Mouse (Mus musculus): ENCODE data around the gene Myh7b. TPM values are rescaled to one million over a fixed set of nuclear protein-coding genes. Genes with fewer than 3 reads are reported as not detected.

Gene Myh7b
- polyA plus RNA-seq, 1 experiment from 2014 or later: 0.58 TPM

- no peak overlapping the region for H3K9ac ChIP-seq (ENCODE audit: low read length)
- H3K36me3 ChIP-seq (ENCODE audit: control insufficient read depth, insufficient read depth, low read length): no peaks in the 10 kb centered on the region
- no peaks in the 10 kb centered on the region for H3K9me3 ChIP-seq (replicated peaks; ENCODE audit: control insufficient read depth, low read length)
- no peak for ATAC-seq (ENCODE audit: insufficient read depth, low FRiP score)
- H3K4me1 ChIP-seq (ENCODE audit: control insufficient read depth, insufficient read depth, low read length): no peaks in the 10 kb centered on the region; the same call in 1 of the 2 replicates
- H3K4me2 ChIP-seq (ENCODE audit: low read depth, low read length): no peak overlapping the region
- H3K27me3 ChIP-seq (ENCODE audit: control insufficient read depth, insufficient read depth, low read length): no peaks in the 10 kb centered on the region
- H3K4me3 ChIP-seq (replicated peaks; ENCODE audit: low read length): no peak overlapping the region
- no peak overlapping the region for H3K27ac ChIP-seq (ENCODE audit: low read length)
- 67% methylated on average over 8 of the region's 8 CpGs for WGBS
Observed at GRCm38 (mm10) chr2:155681194-155681593, 70.2 kb downstream of the Myh7b start.

GRCm38 (mm10) chr2:155681874-155682273 is 70.9 kb downstream of the Myh7b start:
- H3K4me3 ChIP-seq (replicated peaks; ENCODE audit: low read length): no peak overlapping the region
- H3K9me3 ChIP-seq (replicated peaks; ENCODE audit: control insufficient read depth, low read length): no peaks in the 10 kb centered on the region

GRCm38 (mm10) chr2:155683137-155683536 is 72.1 kb downstream of the Myh7b start:
- Histone ChIP-seq H3K9me3 (replicated peaks; ENCODE audit: control insufficient read depth, low read length) (no peaks in the 10 kb centered on the region), H3K4me1 (ENCODE audit: control insufficient read depth, insufficient read depth, low read length) (no peaks in the 10 kb centered on the region; the same call in 1 of the 2 replicates), H3K27me3 (ENCODE audit: control insufficient read depth, insufficient read depth, low read length) (no peaks in the 10 kb centered on the region), H3K36me3 (ENCODE audit: control insufficient read depth, insufficient read depth, low read length) (no peaks in the 10 kb centered on the region), H3K4me2 (ENCODE audit: low read depth, low read length) (no peak overlapping the region), H3K9ac (ENCODE audit: low read length) (no peak overlapping the region), H3K4me3 (replicated peaks; ENCODE audit: low read length) (no peak overlapping the region), H3K27ac (ENCODE audit: low read length) (no peak overlapping the region)
- no peak for ATAC-seq (ENCODE audit: insufficient read depth, low FRiP score)
- 64% methylated on average over 3 of the region's 3 CpGs for WGBS

More at GRCm38 (mm10) chr2:155681874-155682273, 70.9 kb downstream of the Myh7b start:
- Histone ChIP-seq H3K4me1 (ENCODE audit: control insufficient read depth, insufficient read depth, low read length) (no peaks in the 10 kb centered on the region; the same call in 1 of the 2 replicates), H3K36me3 (ENCODE audit: control insufficient read depth, insufficient read depth, low read length) (no peaks in the 10 kb centered on the region), H3K9ac (ENCODE audit: low read length) (no peak overlapping the region), H3K4me2 (ENCODE audit: low read depth, low read length) (no peak overlapping the region), H3K27me3 (ENCODE audit: control insufficient read depth, insufficient read depth, low read length) (no peaks in the 10 kb centered on the region), H3K27ac (ENCODE audit: low read length) (no peak overlapping the region)
- ATAC-seq (ENCODE audit: insufficient read depth, low FRiP score): no peak
- WGBS: 79% methylated on average over 2 of the region's 2 CpGs

GRCm38 (mm10) chr2:155683821-155684220 is 72.8 kb downstream of the Myh7b start:
- Histone ChIP-seq H3K9me3 (replicated peaks; ENCODE audit: control insufficient read depth, low read length) (no peaks in the 10 kb centered on the region), H3K36me3 (ENCODE audit: control insufficient read depth, insufficient read depth, low read length) (no peaks in the 10 kb centered on the region), H3K9ac (ENCODE audit: low read length) (no peak overlapping the region), H3K4me1 (ENCODE audit: control insufficient read depth, insufficient read depth, low read length) (no peaks in the 10 kb centered on the region; the same call in 1 of the 2 replicates), H3K4me2 (ENCODE audit: low read depth, low read length) (no peak overlapping the region), H3K4me3 (replicated peaks; ENCODE audit: low read length) (no peak overlapping the region), H3K27me3 (ENCODE audit: control insufficient read depth, insufficient read depth, low read length) (no peaks in the 10 kb centered on the region), H3K27ac (ENCODE audit: low read length) (no peak overlapping the region)
- WGBS: 86% methylated on average over 5 of the region's 5 CpGs
- no peak for ATAC-seq (ENCODE audit: insufficient read depth, low FRiP score)

MicroRNAs within 50 kb of the gene (microRNA counts, 519-probe panel; counts per million panel counts)
- 2,168 counts per million, percentile 45 among the panel's probes with 10 or more counts for microRNA mmu-miR-499

Small RNAs within 50 kb of the gene (microRNA-seq; reads per million reads assigned to microRNA genes)
- gene Mir499: 8.9 reads per million, percentile 30 among the genes with 10 or more reads in this experiment

Other genes with a start within 250 kb of the Myh7b start
- 34.0 and 49.9 TPM in 2 replicates for gene Trp53inp2, start 230.2 kb upstream of the Myh7b start, polyA plus RNA-seq (2015; fragmentation: Nextera tagmentation; extraction: Ambion mirVana)
- gene Ncoa6, start 137.3 kb upstream of the Myh7b start, polyA plus RNA-seq (2015; fragmentation: Nextera tagmentation; extraction: Ambion mirVana): 13.6 and 13.9 TPM in 2 replicates
- gene Acss2, start 93.3 kb upstream of the Myh7b start, polyA plus RNA-seq (2015; fragmentation: Nextera tagmentation; extraction: Ambion mirVana): 12.6 and 15.4 TPM in 2 replicates
- 4.5 and 5.0 TPM in 2 replicates for gene Ggt7, start 93.0 kb upstream of the Myh7b start, polyA plus RNA-seq (2015; fragmentation: Nextera tagmentation; extraction: Ambion mirVana)
- gene Gss, start 18.4 kb upstream of the Myh7b start, polyA plus RNA-seq (2015; fragmentation: Nextera tagmentation; extraction: Ambion mirVana): 41.8 and 42.5 TPM in 2 replicates
- gene Trpc4ap, start 81.2 kb downstream of the Myh7b start, polyA plus RNA-seq (2015; fragmentation: Nextera tagmentation; extraction: Ambion mirVana): 111 and 115 TPM in 2 replicates
- gene Edem2, start 118.3 kb downstream of the Myh7b start, polyA plus RNA-seq (2015; fragmentation: Nextera tagmentation; extraction: Ambion mirVana): 112 and 114 TPM in 2 replicates
- gene Gm17581, start 124.7 kb downstream of the Myh7b start, polyA plus RNA-seq (2015; fragmentation: Nextera tagmentation; extraction: Ambion mirVana): not detected in 2 replicates
- gene Procr, start 139.9 kb downstream of the Myh7b start, polyA plus RNA-seq (2015; fragmentation: Nextera tagmentation; extraction: Ambion mirVana): 18.2 and 23.1 TPM in 2 replicates
- 0.23 and 0.31 TPM in 2 replicates for gene Mmp24, start 164.1 kb downstream of the Myh7b start, polyA plus RNA-seq (2015; fragmentation: Nextera tagmentation; extraction: Ambion mirVana)
- gene BC029722, start 208.2 kb downstream of the Myh7b start, polyA plus RNA-seq (2015; fragmentation: Nextera tagmentation; extraction: Ambion mirVana): 22.1 and 25.7 TPM in 2 replicates
- gene Eif6, start 215.7 kb downstream of the Myh7b start, polyA plus RNA-seq (2015; fragmentation: Nextera tagmentation; extraction: Ambion mirVana): 221 and 238 TPM in 2 replicates
- gene Fam83c, start 223.6 kb downstream of the Myh7b start, polyA plus RNA-seq (2015; fragmentation: Nextera tagmentation; extraction: Ambion mirVana): 5.4 and 5.8 TPM in 2 replicates